Mouse (Mus musculus) E14TG2a.4 (cell line): ENCODE measurements at regions not wholly inside any gene's neighbourhood (a gene's known extent, or its start where the extent isn't known, plus 50 kb on each side); places are given as distances from the start of the nearest gene placed in this dataset.

Experiments used
- H3K27me3 ChIP-seq: 2 replicates; pipeline ENCODE4 v1.6.1; 2014; ENCODE audit warnings: low read length, control low read depth; ENCODE audit not compliant: insufficient read depth
- H3K36me3 ChIP-seq: 2 replicates; pipeline ENCODE4 v1.6.1; 2014; ENCODE audit warnings: low read length, control low read depth; ENCODE audit not compliant: insufficient read depth
- H3K4me1 ChIP-seq: replicated peaks from 2 replicates; pipeline ENCODE4 v1.6.1; 2014; ENCODE audit warnings: low read depth, low read length, control low read depth
- H3K4me3 ChIP-seq: replicated peaks from 2 replicates; pipeline ENCODE4 v1.5.1; 2014; ENCODE audit warnings: mild to moderate bottlenecking, low read length
- H3K9me3 ChIP-seq: 2 replicates; pipeline ENCODE4 v1.6.1; 2014; ENCODE audit warnings: low read length, control low read depth
- CTCF ChIP-seq: conservative IDR thresholded peaks from 2 replicates; pipeline ENCODE4 v1.5.1; 2014; ENCODE audit warnings: low read length
- NANOG ChIP-seq: IDR thresholded peaks from 2 replicates; pipeline ENCODE4 v1.6.1; 2014; ENCODE audit warnings: borderline replicate concordance, low read length, mixed read lengths
- POU5F1 ChIP-seq: IDR thresholded peaks from 2 replicates; pipeline ENCODE4 v1.6.1; 2014; ENCODE audit warnings: low read length, borderline replicate concordance

- TF ChIP-seq POU5F1 (no peak), NANOG (no peak), CTCF (no peak)
- Histone ChIP-seq H3K9me3 (no peaks in the 10 kb centered on the region), H3K27me3 (no peaks in the 10 kb centered on the region), H3K4me3 (no peak overlapping the region), H3K4me1 (no peaks in the 10 kb centered on the region), H3K36me3 (no peaks in the 10 kb centered on the region)
These were observed 100.3 kb downstream of the Cbln1 start for GRCm38 (mm10) chr8:87372061-87372460.

GRCm38 (mm10) chr8:87370194-87370593 lies 102.2 kb downstream of the Cbln1 start:
- no peaks in the 10 kb centered on the region for H3K36me3 ChIP-seq
- H3K9me3 ChIP-seq = no peaks in the 10 kb centered on the region
- no peaks in the 10 kb centered on the region for H3K4me1 ChIP-seq
- H3K4me3 ChIP-seq = no peak overlapping the region
- no peaks in the 10 kb centered on the region for H3K27me3 ChIP-seq
- TF ChIP-seq NANOG (no peak), CTCF (no peak), POU5F1 (no peak)

- Histone ChIP-seq H3K4me3 (no peak overlapping the region), H3K9me3 (peaks cover 5% of the 10 kb centered on the region; the same call in 1 of the 2 replicates), H3K27me3 (no peaks in the 10 kb centered on the region), H3K4me1 (no peaks in the 10 kb centered on the region), H3K36me3 (no peaks in the 10 kb centered on the region)
- TF ChIP-seq POU5F1 (no peak), CTCF (no peak), NANOG (no peak)
These were observed 121.9 kb downstream of the Cbln1 start for GRCm38 (mm10) chr8:87350471-87350870.

GRCm38 (mm10) chr8:87349781-87350181 lies 122.6 kb downstream of the Cbln1 start:
- no peaks in the 10 kb centered on the region for H3K36me3 ChIP-seq
- no peak overlapping the region for H3K4me3 ChIP-seq
- TF ChIP-seq CTCF (no peak), NANOG (no peak), POU5F1 (no peak)
- H3K4me1 ChIP-seq = no peaks in the 10 kb centered on the region
- peaks cover 5% of the 10 kb centered on the region; the same call in 1 of the 2 replicates for H3K9me3 ChIP-seq
- H3K27me3 ChIP-seq = no peaks in the 10 kb centered on the region

- H3K27me3 ChIP-seq = no peaks in the 10 kb centered on the region
- H3K4me1 ChIP-seq = no peaks in the 10 kb centered on the region
- no peaks in the 10 kb centered on the region for H3K9me3 ChIP-seq
- no peak overlapping the region for H3K4me3 ChIP-seq
- TF ChIP-seq NANOG = no peak
- no peak for TF ChIP-seq CTCF
- no peak for TF ChIP-seq POU5F1
- H3K36me3 ChIP-seq = no peaks in the 10 kb centered on the region
These were observed 143.0 kb downstream of the Cbln1 start for GRCm38 (mm10) chr8:87329371-87329770.

- H3K27me3 ChIP-seq = no peaks in the 10 kb centered on the region
- H3K9me3 ChIP-seq = no peaks in the 10 kb centered on the region
- H3K4me1 ChIP-seq = no peaks in the 10 kb centered on the region
- TF ChIP-seq POU5F1 (no peak), CTCF (no peak), NANOG (no peak)
- H3K4me3 ChIP-seq = no peak overlapping the region
- no peaks in the 10 kb centered on the region for H3K36me3 ChIP-seq
These were observed 157.8 kb downstream of the Cbln1 start for GRCm38 (mm10) chr8:87314570-87314969.

GRCm38 (mm10) chr8:87311282-87311681 lies 161.1 kb downstream of the Cbln1 start:
- TF ChIP-seq POU5F1 (no peak), NANOG (no peak), CTCF (no peak)
- no peaks in the 10 kb centered on the region for H3K4me1 ChIP-seq
- H3K4me3 ChIP-seq = no peak overlapping the region
- no peaks in the 10 kb centered on the region for H3K36me3 ChIP-seq
- H3K27me3 ChIP-seq = no peaks in the 10 kb centered on the region
- peaks cover 18% of the 10 kb centered on the region; the same call in 1 of the 2 replicates for H3K9me3 ChIP-seq

GRCm38 (mm10) chr8:87308311-87308710 lies 164.1 kb downstream of the Cbln1 start:
- Histone ChIP-seq H3K4me1 (no peaks in the 10 kb centered on the region), H3K27me3 (no peaks in the 10 kb centered on the region), H3K36me3 (no peaks in the 10 kb centered on the region), H3K4me3 (no peak overlapping the region), H3K9me3 (peaks cover 18% of the 10 kb centered on the region; the same call in 1 of the 2 replicates)
- TF ChIP-seq CTCF (no peak), NANOG (no peak)

- H3K27me3 ChIP-seq = no peaks in the 10 kb centered on the region
- H3K4me3 ChIP-seq = no peak overlapping the region
- no peak for TF ChIP-seq NANOG
- no peak for TF ChIP-seq CTCF
- no peak for TF ChIP-seq POU5F1
- H3K36me3 ChIP-seq = no peaks in the 10 kb centered on the region
- H3K4me1 ChIP-seq = no peaks in the 10 kb centered on the region
- H3K9me3 ChIP-seq = peaks cover 18% of the 10 kb centered on the region; the same call in 1 of the 2 replicates
These were observed 167.4 kb downstream of the Cbln1 start for GRCm38 (mm10) chr8:87305001-87305400.
